Mouse (Mus musculus) neural tube, embryonic 12.5 days (tissue): ENCODE measurements around the gene Hs3st3b1. TPM values are rescaled to one million over a fixed set of nuclear protein-coding genes. Genes with fewer than 3 reads are reported as not detected.

Experiments
- ATAC-seq: fragments of 200-750 bp; cut with Nextera tagmentation; 2 replicates; pipeline ENCODE4 v1.8.0; 2017; ENCODE audit warnings: low read depth, mild to moderate bottlenecking, moderate TSS enrichment, moderate library complexity; ENCODE audit not compliant: low FRiP score
- H3K27ac ChIP-seq: fragments of 300-500 bp; sonication (generic); 2 replicates; pipeline ENCODE4 v1.5.1; 2016
- H3K27me3 ChIP-seq: fragments of 300-500 bp; sonication (generic); replicated peaks from 2 replicates; pipeline ENCODE4 v1.6.1; 2016; ENCODE audit warnings: mild to moderate bottlenecking
- H3K36me3 ChIP-seq: fragments of 300-500 bp; sonication (generic); 2 replicates; pipeline ENCODE4 v1.6.1; 2016; ENCODE audit warnings: mild to moderate bottlenecking
- H3K4me1 ChIP-seq: fragments of 300-500 bp; sonication (generic); 2 replicates; pipeline ENCODE4 v1.6.1; 2016
- H3K4me2 ChIP-seq: fragments of 300-500 bp; sonication (generic); replicated peaks from 2 replicates; pipeline ENCODE4 v1.6.1; 2016; ENCODE audit warnings: mild to moderate bottlenecking
- H3K4me3 ChIP-seq: fragments of 300-500 bp; sonication (generic); 2 replicates; pipeline ENCODE4 v1.5.1; 2016
- H3K9ac ChIP-seq: fragments of 300-500 bp; sonication (generic); 2 replicates; pipeline ENCODE4 v1.6.1; 2016; ENCODE audit warnings: mild to moderate bottlenecking
- H3K9me3 ChIP-seq: fragments of 300-500 bp; sonication (generic); 2 replicates; pipeline ENCODE4 v1.6.1; 2016; ENCODE audit warnings: mild to moderate bottlenecking
- WGBS: fragments of 180-500 bp; shearing (Covaris S2); methylation state at CpG from one replicate; pipeline ENCODE4 v1.1.7; 2016; 5-methylcytosine and 5-hydroxymethylcytosine counted together
- polyA plus RNA-seq: library from polyadenylated mRNA; unstranded; fragments of >200 nt; fragmentation: Nextera tagmentation; extraction: Ambion mirVana; gene quantifications from 2 replicates; pipeline ENCODE4 v1.2.1, GENCODE M21; 2016

Gene Hs3st3b1
- polyA plus RNA-seq, 1 experiment from 2014 or later: 10.2 TPM

DNA sequence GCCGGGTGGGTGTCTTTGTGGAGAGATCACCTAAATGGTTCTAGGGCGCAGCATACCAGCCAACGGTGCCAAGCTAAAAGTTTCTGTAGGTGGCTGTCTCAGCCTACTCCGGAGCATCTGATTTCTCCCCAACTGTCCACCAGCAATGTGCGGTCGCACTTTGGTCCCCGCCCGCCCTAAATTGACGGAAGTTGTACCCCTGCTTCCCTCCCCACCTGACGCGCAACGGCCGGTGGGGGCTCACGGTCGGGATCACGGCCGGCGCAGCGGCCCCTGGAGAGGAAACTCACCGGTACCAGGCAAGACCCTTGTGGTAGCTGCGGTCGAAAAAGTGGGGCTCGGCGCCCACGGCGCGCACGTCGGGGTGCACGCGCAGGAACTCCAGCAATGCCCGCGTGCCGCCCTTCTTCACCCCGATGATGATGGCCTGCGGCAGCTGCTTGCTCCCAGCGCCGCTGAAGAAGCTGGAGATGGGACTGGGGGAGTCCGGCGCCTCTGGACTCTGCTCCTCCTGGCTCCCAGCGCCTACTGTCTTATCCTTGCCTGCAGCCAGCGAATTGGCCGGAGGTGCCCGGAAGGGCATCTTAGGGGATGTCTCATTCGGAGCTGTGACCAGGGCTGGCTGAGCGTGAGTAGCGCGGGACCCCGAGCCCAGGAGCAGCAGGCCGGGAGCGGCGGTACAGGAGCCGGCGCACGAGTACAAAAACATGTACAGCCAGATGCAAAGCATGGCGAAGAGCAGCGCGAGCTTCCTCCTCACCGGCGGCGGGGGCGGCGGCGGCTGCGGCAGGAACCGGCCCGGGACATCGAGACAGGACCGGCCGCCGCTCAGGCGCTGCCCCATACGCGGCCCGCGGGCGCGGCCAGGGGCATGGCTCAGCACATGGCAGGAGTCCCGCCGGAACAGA is 792 bp downstream of the Hs3st3b1 start:
- H3K36me3 ChIP-seq: no peaks in the 10 kb centered on the region
- H3K4me2 ChIP-seq: peak overlapping the region; percentile 94
- no peaks in the 10 kb centered on the region for H3K9me3 ChIP-seq
- peak overlapping the region; percentile 81 for H3K9ac ChIP-seq
- peaks cover 39% of the 10 kb centered on the region for H3K27me3 ChIP-seq
- peaks cover 52% of the 10 kb centered on the region for H3K4me1 ChIP-seq
- H3K27ac ChIP-seq: no peak overlapping the region
- peak overlapping the region; percentile 72 for H3K4me3 ChIP-seq
- WGBS: under 1% methylated on average over 80 of the region's 80 CpGs
- no peak for ATAC-seq

DNA sequence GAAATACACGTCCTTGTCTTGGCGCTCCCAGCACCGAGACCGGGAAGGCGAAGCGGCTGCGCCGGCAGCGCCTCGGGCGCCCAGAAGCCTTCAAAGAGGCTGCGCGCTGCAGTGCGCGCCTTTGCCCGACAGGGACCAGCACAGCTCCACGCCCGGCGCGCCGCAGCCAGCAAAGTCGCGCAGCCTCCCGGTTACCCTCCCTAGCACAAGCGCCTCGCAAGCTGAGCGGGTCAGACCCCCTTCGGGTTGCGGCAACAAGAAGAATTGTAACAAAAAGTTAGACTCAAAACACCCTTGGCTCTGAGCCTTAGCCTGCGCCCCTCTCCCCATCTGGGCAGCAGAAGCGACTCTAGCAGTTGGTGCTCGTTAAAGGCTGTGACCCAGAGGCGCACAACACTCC is 1.6 kb downstream of the Hs3st3b1 start:
- no peaks in the 10 kb centered on the region for H3K36me3 ChIP-seq
- ATAC-seq: peak; percentile 43
- H3K4me2 ChIP-seq: peak overlapping the region; percentile 94
- H3K27ac ChIP-seq: no peak overlapping the region
- WGBS: under 1% methylated on average over 33 of the region's 33 CpGs
- H3K9me3 ChIP-seq: no peaks in the 10 kb centered on the region
- peak overlapping the region; percentile 72 for H3K4me3 ChIP-seq
- H3K4me1 ChIP-seq: peaks cover 52% of the 10 kb centered on the region
- H3K27me3 ChIP-seq: peaks cover 33% of the 10 kb centered on the region
- H3K9ac ChIP-seq: peak overlapping the region; percentile 81

DNA sequence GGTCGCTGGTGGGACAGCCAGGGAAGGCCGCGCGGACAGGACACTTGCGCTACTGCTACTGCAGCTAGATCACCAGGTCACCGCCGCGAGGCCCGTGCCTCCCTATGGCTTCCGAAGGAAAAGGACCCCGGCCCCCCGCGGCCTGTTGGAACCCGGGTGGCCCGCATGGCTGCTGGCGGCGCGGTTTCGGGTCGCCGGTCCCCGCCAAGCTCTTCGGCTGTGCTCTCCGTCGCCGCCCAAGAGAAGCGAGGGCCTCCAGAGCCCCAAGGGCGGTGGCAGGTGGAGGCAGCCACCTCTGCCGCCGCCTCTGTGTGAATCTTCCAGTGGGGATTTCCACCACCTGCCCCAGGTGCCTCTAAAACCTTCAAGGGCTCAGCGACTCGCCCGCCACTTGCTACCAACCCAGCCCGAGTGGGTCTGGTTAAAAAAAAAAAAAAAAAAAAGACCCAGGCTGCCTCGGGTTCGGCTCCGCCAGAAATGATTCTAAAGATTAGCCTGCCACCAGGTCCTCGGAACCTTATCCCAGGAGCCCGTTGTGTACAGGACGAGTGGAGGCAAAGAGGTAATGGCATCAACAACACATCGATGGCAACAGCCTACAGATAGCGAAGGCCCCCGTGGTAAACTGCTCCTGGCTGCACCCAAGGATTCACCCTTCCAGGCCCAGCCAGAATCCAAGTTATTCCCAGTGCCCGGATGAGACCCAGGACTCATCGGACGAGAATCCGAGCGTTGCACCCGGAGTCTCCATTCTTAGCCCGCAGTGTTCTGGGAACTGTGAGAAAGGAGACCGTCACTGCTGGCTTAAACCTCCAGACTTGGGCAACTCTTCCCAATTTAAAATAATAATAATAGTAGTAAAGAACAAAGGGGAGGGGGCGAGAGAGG is 2.6 kb downstream of the Hs3st3b1 start:
- peaks cover 22% of the 10 kb centered on the region for H3K27me3 ChIP-seq

DNA sequence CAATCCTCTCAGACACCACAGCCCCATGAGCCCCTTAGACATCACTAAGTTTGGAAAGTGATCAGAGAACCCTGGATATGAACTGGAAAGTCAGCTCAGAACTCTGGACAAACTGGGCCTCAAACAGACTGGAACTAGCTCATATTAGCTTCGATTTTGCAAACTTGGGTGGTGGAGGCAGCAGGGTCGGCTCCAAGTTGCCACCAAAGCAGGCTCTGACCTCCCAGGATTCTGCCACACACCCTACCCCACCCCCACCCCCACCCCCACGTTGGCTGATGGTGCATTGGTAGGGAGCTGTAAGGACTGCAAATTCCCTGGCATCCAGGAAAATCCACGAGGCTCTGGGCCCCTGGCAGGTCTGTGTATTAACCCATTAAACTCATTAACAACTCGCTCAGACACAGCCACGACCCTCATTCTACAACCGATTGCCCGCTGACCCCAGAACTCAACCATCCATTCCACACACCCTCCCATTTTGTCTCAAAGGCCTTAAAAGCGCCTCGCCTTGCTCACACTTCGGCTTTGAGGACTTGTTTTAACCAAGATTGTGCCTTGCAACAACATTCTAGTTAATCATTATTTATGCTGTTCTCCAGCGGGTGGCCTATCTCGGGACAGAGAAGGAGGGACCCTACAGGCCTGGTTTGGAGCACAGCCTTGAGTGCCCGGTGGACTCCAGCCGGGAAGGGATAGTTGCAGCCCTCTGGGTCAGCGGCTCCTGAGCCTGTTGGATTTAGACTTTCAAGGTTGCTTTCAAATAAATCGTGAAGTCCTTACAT is 3.6 kb downstream of the Hs3st3b1 start:
- WGBS: 7% methylated on average over 17 of the region's 17 CpGs
- H3K27ac ChIP-seq: no peak overlapping the region
- no peaks in the 10 kb centered on the region for H3K36me3 ChIP-seq
- peaks cover 17% of the 10 kb centered on the region; the same call in 1 of the 2 replicates for H3K27me3 ChIP-seq
- H3K9ac ChIP-seq: peak overlapping the region; percentile 81
- no peak for ATAC-seq
- peak overlapping the region; percentile 94 for H3K4me2 ChIP-seq
- H3K4me3 ChIP-seq: peak overlapping the region; percentile 72
- H3K4me1 ChIP-seq: peaks cover 53% of the 10 kb centered on the region
- no peaks in the 10 kb centered on the region for H3K9me3 ChIP-seq

More for the DNA sequence above, 2.6 kb downstream of the Hs3st3b1 start:
- peak overlapping the region; percentile 94 for H3K4me2 ChIP-seq
- H3K9me3 ChIP-seq: no peaks in the 10 kb centered on the region
- H3K27ac ChIP-seq: no peak overlapping the region
- H3K4me1 ChIP-seq: peaks cover 48% of the 10 kb centered on the region
- 1% methylated on average over 52 of the region's 52 CpGs for WGBS
- H3K9ac ChIP-seq: peak overlapping the region; percentile 81
- H3K36me3 ChIP-seq: no peaks in the 10 kb centered on the region
- peak overlapping the region; percentile 72 for H3K4me3 ChIP-seq
- no peak for ATAC-seq

DNA sequence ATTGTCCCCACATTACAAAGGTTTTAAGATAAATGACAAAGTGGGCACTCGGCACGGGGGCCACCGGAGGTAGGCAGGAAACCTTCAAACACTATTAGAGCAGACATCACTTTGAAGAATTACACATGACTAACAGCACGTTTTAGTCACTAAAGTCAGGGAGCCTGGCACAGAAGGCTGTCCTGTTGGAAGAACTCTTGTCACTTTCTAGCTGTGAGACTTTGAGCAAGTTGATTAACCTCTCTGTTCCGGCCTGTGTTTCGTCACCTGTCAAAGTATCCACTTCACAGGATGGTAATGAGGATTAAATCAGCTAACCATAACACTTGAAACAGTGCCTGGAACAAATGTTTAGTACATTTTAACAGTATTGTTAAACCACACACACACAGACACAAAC is 4.5 kb downstream of the Hs3st3b1 start:
- peaks cover 45% of the 10 kb centered on the region for H3K4me1 ChIP-seq
- no peak for ATAC-seq
- peak overlapping the region; percentile 94 for H3K4me2 ChIP-seq
- 13% methylated on average over 6 of the region's 6 CpGs for WGBS
- no peaks in the 10 kb centered on the region for H3K36me3 ChIP-seq
- H3K9me3 ChIP-seq: no peaks in the 10 kb centered on the region
- H3K9ac ChIP-seq: no peak overlapping the region
- no peak overlapping the region for H3K4me3 ChIP-seq
- peaks cover 8% of the 10 kb centered on the region; the same call in 1 of the 2 replicates for H3K27me3 ChIP-seq
- no peak overlapping the region for H3K27ac ChIP-seq

DNA sequence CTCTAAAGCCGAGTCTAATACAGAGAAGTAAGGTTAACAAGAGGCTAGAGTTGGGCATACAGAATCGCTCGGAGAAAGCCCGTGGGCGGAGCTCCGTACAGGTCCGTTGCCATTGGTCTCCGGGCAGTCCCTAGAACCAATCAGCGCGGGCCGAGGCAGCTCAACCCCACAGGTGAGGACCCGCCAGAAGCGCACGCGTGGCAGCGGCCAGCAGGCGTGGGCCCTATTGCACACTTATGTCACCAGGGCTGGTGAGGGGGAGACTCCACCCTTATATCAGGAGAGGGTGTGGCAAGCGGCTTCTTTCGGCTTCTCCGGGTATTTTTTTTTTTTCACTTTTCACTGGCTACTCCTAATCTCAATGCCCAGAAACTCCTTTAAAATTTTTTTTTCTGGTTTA is 7.7 kb downstream of the Hs3st3b1 start:
- no peaks in the 10 kb centered on the region for H3K36me3 ChIP-seq
- H3K4me3 ChIP-seq: peak overlapping the region; percentile 27
- H3K27me3 ChIP-seq: no peaks in the 10 kb centered on the region
- peak; percentile 87 for ATAC-seq
- peak overlapping the region; percentile 65 for H3K4me2 ChIP-seq
- H3K9ac ChIP-seq: no peak overlapping the region
- H3K9me3 ChIP-seq: no peaks in the 10 kb centered on the region
- no peak overlapping the region for H3K27ac ChIP-seq
- H3K4me1 ChIP-seq: peaks cover 49% of the 10 kb centered on the region
- WGBS: 2% methylated on average over 20 of the region's 20 CpGs

DNA sequence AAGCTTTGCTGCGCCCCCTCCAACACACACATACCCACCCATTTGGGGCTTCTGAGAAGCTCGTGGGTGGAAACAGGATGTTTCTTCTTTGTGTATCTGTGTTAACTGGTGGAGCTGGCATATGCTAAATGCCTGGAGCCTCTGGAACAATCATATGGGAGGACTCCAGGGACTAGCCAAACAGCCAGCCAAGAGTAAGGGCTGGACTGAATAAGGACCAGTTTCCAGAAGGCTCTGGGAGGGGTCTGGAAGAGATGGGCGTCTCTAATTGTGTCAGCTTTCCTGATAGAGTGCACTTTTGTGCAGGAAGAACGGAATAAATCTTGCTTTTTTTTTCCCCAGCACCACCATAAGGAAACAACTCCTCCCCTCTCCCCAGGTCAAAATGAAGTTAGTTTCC is 8.2 kb downstream of the Hs3st3b1 start:
- ATAC-seq: peak; percentile 41; the same call in 1 of the 2 replicates
- Histone ChIP-seq H3K4me2 (peak overlapping the region; percentile 65), H3K36me3 (no peaks in the 10 kb centered on the region), H3K27ac (no peak overlapping the region), H3K9ac (0 out of 2 replicates have a peak overlapping the region, but pooled peaks have one; percentile 1), H3K27me3 (no peaks in the 10 kb centered on the region), H3K9me3 (no peaks in the 10 kb centered on the region), H3K4me3 (peak overlapping the region; percentile 27), H3K4me1 (peaks cover 45% of the 10 kb centered on the region)
- WGBS: 27% methylated on average over 4 of the region's 4 CpGs

DNA sequence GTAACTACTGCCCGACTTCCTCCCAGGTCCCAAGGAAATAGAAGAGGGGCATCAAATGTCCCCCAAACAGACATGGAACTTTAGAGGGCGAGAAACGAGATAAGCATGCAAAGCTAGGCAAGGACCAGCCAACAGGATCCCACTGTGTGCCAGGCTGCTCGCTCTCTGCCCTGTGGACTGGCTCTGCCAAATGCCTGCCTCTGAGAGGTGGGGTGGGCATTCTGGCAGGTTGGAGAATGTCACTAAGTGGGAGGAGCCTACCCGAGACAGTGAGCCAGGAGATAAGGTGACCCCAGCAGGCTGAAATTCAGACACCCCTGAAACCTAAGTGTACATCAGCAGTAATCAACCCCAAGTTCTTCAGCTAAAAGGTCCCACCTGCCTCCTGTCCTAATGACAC is 11.1 kb downstream of the Hs3st3b1 start:
- H3K4me3 ChIP-seq: no peak overlapping the region
- H3K27ac ChIP-seq: no peak overlapping the region
- H3K9ac ChIP-seq: no peak overlapping the region
- peaks cover 49% of the 10 kb centered on the region for H3K4me1 ChIP-seq
- WGBS: 65% methylated on average over 5 of the region's 5 CpGs
- no peaks in the 10 kb centered on the region for H3K9me3 ChIP-seq
- ATAC-seq: no peak
- no peaks in the 10 kb centered on the region for H3K36me3 ChIP-seq
- no peaks in the 10 kb centered on the region for H3K27me3 ChIP-seq
- H3K4me2 ChIP-seq: no peak overlapping the region

DNA sequence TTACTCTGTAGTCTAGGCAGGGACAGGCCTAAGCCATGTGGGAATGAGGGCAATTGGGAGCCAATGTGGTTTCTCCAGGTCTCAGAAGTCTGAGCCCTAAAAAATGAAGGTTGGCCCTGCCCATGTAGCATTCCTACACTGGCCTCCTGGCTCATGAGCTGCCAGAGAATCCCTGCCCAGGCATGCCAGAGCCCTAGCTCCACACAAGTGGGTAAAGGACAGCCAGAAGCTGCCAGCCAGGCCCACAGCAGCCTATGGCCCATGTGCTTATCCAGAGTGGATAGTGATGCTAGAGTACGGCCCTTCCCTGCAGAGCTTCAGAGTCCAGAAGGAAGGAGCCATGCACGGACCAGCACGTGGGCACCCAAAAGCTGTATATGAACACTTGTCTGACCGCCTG is 12.1 kb downstream of the Hs3st3b1 start:
- no peak for ATAC-seq
- WGBS: 89% methylated on average over 4 of the region's 4 CpGs
- Histone ChIP-seq H3K27me3 (no peaks in the 10 kb centered on the region), H3K4me1 (peaks cover 55% of the 10 kb centered on the region), H3K4me3 (no peak overlapping the region), H3K36me3 (no peaks in the 10 kb centered on the region), H3K9ac (no peak overlapping the region), H3K4me2 (no peak overlapping the region), H3K9me3 (no peaks in the 10 kb centered on the region), H3K27ac (no peak overlapping the region)

DNA sequence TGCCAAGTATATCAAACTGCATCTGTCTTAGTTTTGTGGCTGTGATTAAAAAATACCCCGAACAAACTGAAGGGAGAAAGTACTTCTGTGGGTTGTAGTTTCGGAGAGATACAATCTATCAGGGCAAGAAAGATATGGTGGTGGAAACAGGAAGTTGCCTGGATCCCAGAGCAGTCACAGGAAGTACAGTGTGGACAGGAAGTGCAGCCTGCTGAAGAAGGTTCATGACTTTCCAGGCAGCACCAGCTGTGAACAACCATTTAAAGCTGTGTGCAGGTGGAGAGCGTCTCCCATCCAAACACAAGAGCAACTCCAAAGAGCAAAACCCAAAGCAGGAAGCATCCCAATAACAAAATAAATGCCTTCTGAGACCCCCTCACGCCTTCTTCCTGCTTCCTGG is 13.6 kb downstream of the Hs3st3b1 start:
- Histone ChIP-seq H3K27me3 (no peaks in the 10 kb centered on the region), H3K4me2 (no peak overlapping the region), H3K4me3 (no peak overlapping the region), H3K4me1 (peaks cover 42% of the 10 kb centered on the region), H3K36me3 (no peaks in the 10 kb centered on the region), H3K9ac (no peak overlapping the region), H3K9me3 (no peaks in the 10 kb centered on the region), H3K27ac (no peak overlapping the region)
- no peak for ATAC-seq
- WGBS: 87% methylated on average over 4 of the region's 4 CpGs

DNA sequence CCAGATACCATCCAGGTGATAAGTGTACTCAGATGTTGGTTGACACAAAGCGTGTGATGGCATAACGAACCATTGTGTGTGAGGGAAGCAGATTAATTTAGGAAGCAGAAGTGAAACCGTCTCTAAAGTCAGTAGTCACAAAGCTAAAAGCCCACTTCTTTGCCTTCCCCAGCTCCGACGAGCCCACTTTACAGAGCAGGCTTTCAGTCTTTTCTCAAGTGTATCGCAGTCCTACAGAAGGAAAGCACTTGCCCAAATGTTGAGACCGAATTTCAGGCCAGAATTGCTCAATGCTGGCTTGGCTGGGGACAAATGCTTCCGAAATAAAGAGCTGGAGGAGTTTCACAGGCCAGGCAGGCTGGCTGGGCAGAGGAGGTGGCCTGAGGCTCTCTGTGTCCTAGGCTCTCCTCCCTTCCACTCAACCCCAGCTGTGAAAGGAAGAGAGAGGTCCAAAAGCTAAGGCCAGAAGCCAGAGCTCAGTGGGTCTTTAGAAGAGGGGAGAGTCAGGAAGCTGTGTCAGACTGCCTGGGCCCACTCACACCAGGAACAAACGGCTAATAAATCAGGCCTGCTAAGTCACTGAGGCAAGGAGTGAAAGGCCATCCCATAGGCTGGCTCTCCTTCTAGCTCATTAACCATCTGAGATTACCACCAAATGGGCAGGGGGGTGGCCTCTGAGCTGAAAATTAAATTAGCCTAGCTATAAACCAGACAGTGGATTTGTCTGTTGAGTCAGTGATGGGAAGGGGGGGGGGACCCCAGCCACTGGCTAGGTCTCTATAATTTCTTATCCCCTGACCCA is 15.3 kb downstream of the Hs3st3b1 start:
- 59% methylated on average over 9 of the region's 9 CpGs for WGBS
- Histone ChIP-seq H3K9me3 (no peaks in the 10 kb centered on the region), H3K36me3 (no peaks in the 10 kb centered on the region), H3K4me2 (0 out of 2 replicates have a peak overlapping the region, but pooled peaks have one; percentile 24), H3K4me1 (peaks cover 40% of the 10 kb centered on the region), H3K9ac (no peak overlapping the region), H3K27me3 (no peaks in the 10 kb centered on the region), H3K4me3 (no peak overlapping the region), H3K27ac (0 out of 2 replicates have a peak overlapping the region, but pooled peaks have one; percentile 4)
- peak; percentile 83 for ATAC-seq
